Mouse (Mus musculus) kidney, adult 2 months (tissue): ENCODE data around the gene Siglec1. TPM values are rescaled to one million over a fixed set of nuclear protein-coding genes. Genes with fewer than 3 reads are reported as not detected.
A peak's percentile ranks its signal among the peaks of the same experiment; 100 is the strongest.

ENCODE experiments used
- DNase-seq: peaks from one replicate; pipeline ENCODE4 v3.0.0; 2021
- H3K27ac ChIP-seq: fragments of 200-500 bp; 2 replicates; pipeline ENCODE4 v1.5.1; 2012; ENCODE audit warnings: low read depth, low read length, control low read depth, inconsistent platforms; ENCODE audit not compliant: insufficient read depth
- H3K27me3 ChIP-seq: fragments of 200-500 bp; replicated peaks from 2 replicates; pipeline ENCODE4 v1.6.1; 2012; ENCODE audit warnings: mild to moderate bottlenecking, moderate library complexity, low read length, inconsistent platforms; ENCODE audit not compliant: control insufficient read depth, insufficient read depth
- H3K36me3 ChIP-seq: fragments of 200-500 bp; 2 replicates; pipeline ENCODE4 v1.6.1; 2012; ENCODE audit warnings: mild to moderate bottlenecking, moderate library complexity, low read length, inconsistent platforms; ENCODE audit not compliant: control insufficient read depth, insufficient read depth
- H3K4me1 ChIP-seq: fragments of 200-500 bp; 2 replicates; pipeline ENCODE4 v1.6.1; 2011; ENCODE audit warnings: low read length; ENCODE audit not compliant: control insufficient read depth, insufficient read depth
- H3K4me3 ChIP-seq: fragments of 200-500 bp; 2 replicates; pipeline ENCODE4 v1.5.1; 2011; ENCODE audit warnings: mild to moderate bottlenecking, low read depth, low read length, control low read depth; ENCODE audit not compliant: insufficient read depth
- CTCF ChIP-seq: fragments of 200-500 bp; conservative IDR thresholded peaks from 2 replicates; pipeline ENCODE4 v1.5.1; 2011; ENCODE audit warnings: low read depth, mild to moderate bottlenecking, control low read depth, low read length, moderate library complexity, mixed read lengths; ENCODE audit not compliant: insufficient read depth, insufficient read length
- POLR2A ChIP-seq: fragments of 200-500 bp; IDR thresholded peaks from one replicate; pipeline ENCODE4 v1.6.1; 2011; ENCODE audit warnings: low read depth, low read length, control low read depth
- WGBS: fragments of 180-500 bp; shearing (Covaris S2); methylation state at CpG from one replicate; pipeline ENCODE4 v1.1.7; 2018; 5-methylcytosine and 5-hydroxymethylcytosine counted together
- polyA plus RNA-seq: library from polyadenylated mRNA; depleted of rRNA; stranded (reverse); fragments of >200 nt; gene quantifications from 2 replicates; pipeline ENCODE4 v1.2.3, GENCODE M21; 2012; rRNA removed

Siglec1 gene
- polyA plus RNA-seq, 1 experiment, result 7.5 TPM

DNA sequence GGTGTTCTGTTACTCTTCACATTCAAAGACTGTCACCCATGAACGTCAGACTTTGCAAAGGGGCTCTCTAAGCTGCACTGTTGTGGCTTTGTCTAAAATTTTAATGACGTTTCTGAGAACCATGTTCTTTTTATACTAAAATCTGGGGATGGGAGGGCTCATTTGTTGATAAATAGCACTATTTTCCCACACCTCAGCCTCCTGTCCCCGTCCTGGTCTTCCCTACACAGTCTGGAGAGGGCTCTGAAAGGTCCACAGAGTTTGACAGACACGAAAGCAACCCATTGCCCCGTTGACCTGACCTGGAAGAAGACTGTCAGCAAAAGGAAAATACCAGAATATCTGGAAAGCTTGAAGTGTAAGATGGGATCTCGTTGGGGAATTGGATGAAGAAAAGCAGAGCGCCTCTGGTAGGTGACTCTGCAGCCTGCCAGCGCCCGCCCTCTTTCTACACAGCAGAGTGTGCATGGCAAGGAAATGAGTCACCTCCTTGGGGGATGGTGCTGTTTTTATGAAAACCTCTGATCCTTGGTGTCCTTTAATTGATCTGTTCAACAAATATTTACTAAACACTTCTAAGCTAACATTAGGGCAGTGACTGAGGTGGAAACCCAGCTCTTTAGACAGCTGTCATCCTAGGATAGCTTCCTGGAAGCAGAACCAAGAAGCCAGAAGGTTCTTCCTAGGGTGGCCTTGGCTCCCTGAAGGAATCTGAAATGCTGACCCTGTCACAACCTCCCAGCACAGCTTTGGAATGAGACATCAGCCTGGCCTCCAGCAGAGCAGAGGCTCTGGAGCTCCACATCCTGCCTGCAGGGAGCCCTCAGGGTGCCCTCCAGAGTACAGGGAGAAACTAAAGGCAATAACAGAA lies 57.3 kb downstream of the Siglec1 start:
- Histone ChIP-seq H3K4me1 (no peaks in the 10 kb centered on the region), H3K4me3 (no peak overlapping the region), H3K27me3 (no peaks in the 10 kb centered on the region), H3K36me3 (no peaks in the 10 kb centered on the region; the same call in 1 of the 2 replicates), H3K27ac (peak overlapping the region; percentile 64; the same call in 1 of the 2 replicates)
- DNase-seq, result peak; percentile 33
- 61% methylated on average over 9 of the region's 9 CpGs for WGBS
- TF ChIP-seq POLR2A, result no peak
- TF ChIP-seq CTCF, result no peak

DNA sequence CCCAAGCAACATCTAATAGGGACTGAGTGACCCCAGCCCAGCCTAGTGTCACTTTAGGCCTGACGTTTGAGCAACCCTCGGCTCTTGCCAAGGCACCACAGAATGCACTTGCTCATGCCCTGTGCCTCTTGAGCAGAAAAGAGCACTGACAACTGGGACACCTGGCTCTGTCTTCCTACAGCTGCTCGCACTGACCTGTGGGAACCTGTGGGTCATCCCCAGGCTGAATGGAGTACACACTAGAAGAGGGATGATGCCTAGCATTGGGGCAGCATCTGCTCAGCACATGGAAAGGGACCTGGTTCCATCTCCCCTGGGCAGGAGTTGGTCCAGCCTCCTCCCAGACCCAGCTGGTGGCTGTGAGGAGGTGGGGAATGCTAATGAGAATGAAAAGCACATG lies 59.6 kb downstream of the Siglec1 start:
- no peaks in the 10 kb centered on the region; the same call in 1 of the 2 replicates for H3K36me3 ChIP-seq
- no peaks in the 10 kb centered on the region for H3K4me1 ChIP-seq
- no peak overlapping the region for H3K4me3 ChIP-seq
- H3K27ac ChIP-seq, result no peak overlapping the region
- DNase-seq, result no peak
- TF ChIP-seq CTCF (no peak), POLR2A (no peak)
- H3K27me3 ChIP-seq, result no peaks in the 10 kb centered on the region
- 81% methylated on average over 3 of the region's 3 CpGs for WGBS

DNA sequence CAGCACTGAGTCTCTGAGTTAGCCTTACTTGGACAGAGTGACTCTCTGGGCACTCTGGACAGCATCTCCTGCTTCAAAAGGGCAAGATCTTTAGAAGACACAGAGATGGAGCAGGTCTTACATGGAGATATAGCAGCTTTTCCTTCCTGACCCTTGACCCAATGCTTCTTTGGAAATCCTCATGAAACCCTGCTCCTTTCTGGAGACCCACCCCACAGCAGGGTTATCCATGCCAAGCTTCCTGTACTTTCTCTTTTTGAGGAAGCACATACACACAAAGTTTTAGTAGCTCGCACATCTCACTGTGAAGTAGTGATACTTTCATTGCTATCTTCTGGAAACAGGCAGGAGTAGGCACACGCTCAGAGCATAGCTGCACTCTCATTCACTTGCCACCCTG lies 61.3 kb downstream of the Siglec1 start:
- Histone ChIP-seq H3K27me3 (no peaks in the 10 kb centered on the region), H3K4me1 (no peaks in the 10 kb centered on the region), H3K27ac (no peak overlapping the region), H3K36me3 (peaks cover 3% of the 10 kb centered on the region; the same call in 1 of the 2 replicates), H3K4me3 (no peak overlapping the region)
- WGBS, result 89% methylated on average over 2 of the region's 2 CpGs
- no peak for DNase-seq
- TF ChIP-seq CTCF, result no peak
- no peak for TF ChIP-seq POLR2A

Other genes with a start within 250 kb of the Siglec1 start
- gene 4930402H24Rik, start 180.4 kb downstream of the Siglec1 start, polyA plus RNA-seq, result 70.2 and 91.4 TPM in 2 replicates
- gene Atrn, start 180.3 kb downstream of the Siglec1 start, polyA plus RNA-seq, result 14.5 and 14.9 TPM in 2 replicates
- 7.1 and 7.2 TPM in 2 replicates for gene Gfra4, start 43.7 kb downstream of the Siglec1 start, polyA plus RNA-seq
- gene Adam33, start 23.0 kb downstream of the Siglec1 start, polyA plus RNA-seq, result 3.3 and 4.1 TPM in 2 replicates
- 7.8 and 8.4 TPM in 2 replicates for gene Hspa12b, start 40.5 kb upstream of the Siglec1 start, polyA plus RNA-seq
- gene Gm11037, start 46.7 kb upstream of the Siglec1 start, polyA plus RNA-seq, result not detected in 2 replicates
- gene 1700037H04Rik, start 73.3 kb upstream of the Siglec1 start, polyA plus RNA-seq, result 107 and 112 TPM in 2 replicates
- gene Cenpb, start 93.3 kb upstream of the Siglec1 start, polyA plus RNA-seq, result 95.3 and 105 TPM in 2 replicates
- gene Cdc25b, start 100.2 kb upstream of the Siglec1 start, polyA plus RNA-seq, result 12.9 TPM in 2 replicates
- gene Spef1, start 100.5 kb upstream of the Siglec1 start, polyA plus RNA-seq, result 4.6 and 5.2 TPM in 2 replicates
- gene Ap5s1, start 120.3 kb upstream of the Siglec1 start, polyA plus RNA-seq, result 48.5 and 51.6 TPM in 2 replicates
- 119 and 142 TPM in 2 replicates for gene Mavs, start 147.3 kb upstream of the Siglec1 start, polyA plus RNA-seq
- gene Pank2, start 175.7 kb upstream of the Siglec1 start, polyA plus RNA-seq, result 13.0 and 13.8 TPM in 2 replicates